Mouse (Mus musculus) testis, adult 2 months (tissue): ENCODE data around the gene Apopt1. TPM values are rescaled to one million over a fixed set of nuclear protein-coding genes. Genes with fewer than 3 reads are reported as not detected.

ENCODE experiments used
- H3K27ac ChIP-seq: fragments of 200-500 bp; 2 replicates; pipeline ENCODE4 v1.5.1; 2012; ENCODE audit warnings: low read depth, low read length; ENCODE audit not compliant: control insufficient read depth, insufficient read depth
- H3K27me3 ChIP-seq: fragments of 200-500 bp; 2 replicates; pipeline ENCODE4 v1.6.1; 2012; ENCODE audit warnings: mild to moderate bottlenecking, low read length, moderate library complexity; ENCODE audit not compliant: control insufficient read depth, insufficient read depth
- H3K36me3 ChIP-seq: fragments of 200-500 bp; 2 replicates; pipeline ENCODE4 v1.6.1; 2012; ENCODE audit warnings: mild to moderate bottlenecking, low read length; ENCODE audit not compliant: control insufficient read depth, insufficient read depth
- H3K4me1 ChIP-seq: fragments of 200-500 bp; 2 replicates; pipeline ENCODE4 v1.6.1; 2012; ENCODE audit warnings: low read length; ENCODE audit not compliant: control insufficient read depth, insufficient read depth
- H3K4me3 ChIP-seq: fragments of 200-500 bp; 2 replicates; pipeline ENCODE4 v1.5.1; 2012; ENCODE audit warnings: low read depth, mild to moderate bottlenecking, low read length, moderate library complexity, mixed read lengths; ENCODE audit not compliant: control insufficient read depth
- CTCF ChIP-seq: fragments of 200-500 bp; IDR thresholded peaks from 2 replicates; pipeline ENCODE4 v1.5.1; 2012; ENCODE audit warnings: low read depth, mild to moderate bottlenecking, inconsistent platforms, low read length, moderate library complexity; ENCODE audit not compliant: control insufficient read depth, insufficient read depth, insufficient replicate concordance
- POLR2A ChIP-seq: fragments of 200-500 bp; IDR thresholded peaks from 2 replicates; pipeline ENCODE4 v1.6.1; 2012; ENCODE audit warnings: low read depth, mild to moderate bottlenecking, inconsistent platforms, low read length, moderate library complexity; ENCODE audit not compliant: control insufficient read depth
- polyA plus RNA-seq: library from polyadenylated mRNA; depleted of rRNA; stranded (reverse); fragments of >200 nt; gene quantifications from 2 replicates; pipeline ENCODE4 v1.2.3, GENCODE M21; 2012

Gene Apopt1
- polyA plus RNA-seq, 1 experiment, result 39.9 TPM

DNA sequence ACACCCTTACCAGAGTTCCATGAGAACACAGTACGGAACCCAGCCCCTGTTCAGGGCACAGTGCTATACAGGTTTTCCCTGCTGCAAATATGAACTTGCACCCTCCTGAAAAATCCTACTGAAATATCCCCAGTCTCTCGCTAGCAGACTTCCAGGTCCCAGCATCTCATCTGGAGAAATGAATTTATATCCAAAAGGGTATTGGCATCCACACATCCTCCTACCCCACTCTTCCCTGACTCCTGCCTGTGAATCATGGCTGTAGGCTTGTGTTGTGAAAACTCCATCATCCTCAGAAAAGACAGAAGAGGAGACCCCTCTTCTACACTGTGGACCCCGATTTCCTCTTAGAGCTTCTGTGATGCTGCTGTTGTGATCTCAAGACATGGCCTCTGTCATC is 37.7 kb downstream of the Apopt1 start:
- Histone ChIP-seq H3K4me3 (no peak overlapping the region), H3K36me3 (no peaks in the 10 kb centered on the region), H3K27me3 (no peaks in the 10 kb centered on the region), H3K4me1 (peaks cover 5% of the 10 kb centered on the region; the same call in 1 of the 2 replicates), H3K27ac (no peak overlapping the region)
- no peak for TF ChIP-seq CTCF
- no peak for TF ChIP-seq POLR2A

DNA sequence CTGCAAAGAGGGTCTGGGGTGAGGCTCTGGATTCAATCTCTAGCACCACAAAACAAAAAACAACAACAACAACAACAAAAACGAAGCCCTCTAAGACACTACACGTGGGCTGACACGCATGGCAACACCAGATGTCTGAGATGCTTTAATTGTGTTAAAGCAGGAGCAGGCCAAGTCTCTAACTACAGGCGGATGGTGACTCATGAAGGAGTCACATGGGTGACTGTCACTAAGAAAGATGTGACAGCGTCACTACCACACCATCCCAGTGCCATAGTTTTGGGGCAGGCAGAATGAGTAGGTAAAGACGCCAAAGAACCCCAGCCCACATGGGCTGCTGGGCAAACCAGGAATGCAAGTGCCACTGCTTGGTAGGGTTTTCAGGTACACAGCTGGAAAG is 39.4 kb downstream of the Apopt1 start:
- no peaks in the 10 kb centered on the region for H3K36me3 ChIP-seq
- no peaks in the 10 kb centered on the region for H3K27me3 ChIP-seq
- no peak overlapping the region for H3K4me3 ChIP-seq
- no peak overlapping the region for H3K27ac ChIP-seq
- TF ChIP-seq CTCF (no peak), POLR2A (no peak)
- H3K4me1 ChIP-seq, result peaks cover 5% of the 10 kb centered on the region; the same call in 1 of the 2 replicates

DNA sequence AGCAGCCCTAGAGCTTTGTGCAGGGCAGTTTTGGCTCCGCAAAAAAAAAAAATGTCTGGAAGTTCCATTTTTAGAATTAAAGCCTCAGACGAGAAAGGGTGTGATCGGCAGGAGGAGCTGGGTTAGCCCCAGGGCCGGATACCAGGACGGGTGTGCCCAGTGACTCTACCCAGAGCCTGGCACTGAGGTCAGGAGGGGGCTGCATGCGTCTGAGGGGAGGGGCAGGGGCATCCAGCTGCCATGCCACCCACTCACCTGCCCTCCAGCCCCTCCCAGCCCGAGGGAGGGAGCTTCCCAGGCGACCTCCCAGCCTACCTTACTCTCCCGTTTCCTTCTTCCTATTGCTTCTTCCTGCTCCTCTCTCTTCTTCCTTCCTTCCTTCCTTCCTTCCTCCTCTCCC is 40.3 kb downstream of the Apopt1 start:
- peaks cover 12% of the 10 kb centered on the region for H3K4me1 ChIP-seq
- no peak for TF ChIP-seq CTCF
- no peak for TF ChIP-seq POLR2A

DNA sequence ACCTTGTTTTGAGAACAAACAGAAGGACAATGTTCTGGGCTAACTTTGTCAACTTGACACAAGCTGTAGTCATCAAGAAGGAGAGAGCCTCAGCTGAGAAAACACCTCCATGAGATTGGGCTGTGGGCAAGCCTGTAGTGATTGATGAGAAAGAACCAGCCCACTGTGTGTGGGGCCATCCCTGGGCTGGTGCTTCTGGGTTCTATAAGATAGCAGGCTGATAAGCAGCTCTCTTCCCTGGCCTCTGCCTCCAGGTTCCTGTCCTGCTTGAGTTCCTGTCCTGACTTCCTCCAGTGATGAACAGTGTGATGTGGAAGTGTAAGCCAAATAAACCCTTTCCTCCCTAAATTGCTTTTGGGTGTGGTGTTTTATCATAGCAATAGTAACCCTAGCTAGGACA is 41.6 kb downstream of the Apopt1 start:
- Histone ChIP-seq H3K4me1 (peaks cover 21% of the 10 kb centered on the region), H3K36me3 (no peaks in the 10 kb centered on the region), H3K27ac (no peak overlapping the region), H3K27me3 (no peaks in the 10 kb centered on the region), H3K4me3 (no peak overlapping the region)
- no peak for TF ChIP-seq POLR2A

More for the DNA sequence above, 40.3 kb downstream of the Apopt1 start:
- H3K36me3 ChIP-seq, result no peaks in the 10 kb centered on the region
- H3K27ac ChIP-seq, result no peak overlapping the region
- H3K4me3 ChIP-seq, result no peak overlapping the region
- no peaks in the 10 kb centered on the region for H3K27me3 ChIP-seq

DNA sequence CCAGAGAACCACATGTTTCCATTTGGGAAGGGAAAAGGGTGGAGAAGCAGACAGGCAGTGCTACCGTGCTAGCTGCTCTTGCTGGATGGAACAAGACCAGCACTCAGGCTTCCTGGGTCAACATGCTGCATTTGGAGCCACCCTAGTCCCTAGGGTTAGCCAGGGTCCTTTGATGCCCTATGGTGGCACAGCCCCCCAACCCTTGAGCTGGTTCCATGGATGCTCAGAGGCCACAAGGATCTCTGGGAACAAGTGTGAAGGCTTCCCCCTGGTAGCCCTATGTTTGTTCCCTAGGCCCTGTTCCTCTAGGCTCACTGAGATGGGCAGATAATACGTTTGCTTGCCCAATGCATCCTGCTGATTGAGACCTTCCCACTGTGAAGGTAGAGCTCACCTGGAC is 42.2 kb downstream of the Apopt1 start:
- peaks cover 23% of the 10 kb centered on the region for H3K4me1 ChIP-seq
- no peak overlapping the region for H3K4me3 ChIP-seq
- TF ChIP-seq POLR2A (no peak), CTCF (no peak)
- H3K27ac ChIP-seq, result no peak overlapping the region
- H3K27me3 ChIP-seq, result no peaks in the 10 kb centered on the region
- no peaks in the 10 kb centered on the region for H3K36me3 ChIP-seq

DNA sequence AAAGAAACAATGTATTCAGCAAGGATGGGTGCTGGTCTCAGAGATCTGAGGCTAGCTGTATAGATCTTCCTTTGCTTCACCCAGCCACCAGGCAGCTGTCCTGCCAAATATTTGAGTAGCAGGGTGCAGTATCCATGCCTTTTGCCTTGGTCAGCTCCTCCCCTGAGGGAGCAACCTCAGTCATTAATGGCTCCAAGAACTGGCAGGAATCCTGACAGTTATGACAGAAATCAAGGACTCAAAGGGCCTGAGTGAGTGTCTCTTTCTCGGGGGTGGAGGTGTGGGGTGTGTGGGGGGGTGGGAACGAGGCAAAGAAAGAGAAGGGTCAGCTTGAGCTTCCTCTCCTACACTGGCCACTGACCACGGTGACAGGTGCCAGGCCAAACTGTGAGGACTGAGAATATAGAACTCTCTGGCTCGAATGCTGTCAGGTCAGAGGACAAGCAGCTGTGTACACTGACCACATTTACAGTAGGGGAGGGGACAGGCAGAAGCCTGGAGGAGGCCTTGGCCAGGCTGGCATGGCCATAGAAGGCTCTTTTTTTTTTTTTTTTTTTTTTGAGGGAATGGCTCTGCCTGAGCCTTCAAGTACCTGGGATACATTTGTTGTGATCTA is 43.1 kb downstream of the Apopt1 start:
- H3K4me3 ChIP-seq, result no peak overlapping the region

DNA sequence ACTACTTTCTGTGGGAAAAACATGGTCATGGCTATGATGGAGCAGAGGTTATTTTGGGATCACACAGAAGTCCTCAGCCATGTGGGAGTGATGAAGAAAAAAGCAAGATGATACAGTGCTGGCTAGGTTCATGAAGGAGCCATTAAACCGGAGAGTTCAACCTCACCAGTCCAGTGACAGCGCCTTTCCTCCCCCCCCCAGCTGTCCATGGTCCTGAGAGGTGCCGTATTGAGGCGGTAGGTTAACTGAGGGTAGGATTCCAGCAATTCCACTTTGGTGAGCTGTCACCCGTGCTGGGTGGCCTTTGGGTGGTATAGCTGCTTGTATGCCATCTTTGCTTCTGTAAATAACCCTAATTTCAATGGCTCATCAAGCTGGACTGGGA is 43.6 kb downstream of the Apopt1 start:
- no peak for TF ChIP-seq POLR2A
- no peak for TF ChIP-seq CTCF
- Histone ChIP-seq H3K36me3 (no peaks in the 10 kb centered on the region), H3K27ac (no peak overlapping the region), H3K4me3 (no peak overlapping the region), H3K4me1 (peaks cover 23% of the 10 kb centered on the region), H3K27me3 (no peaks in the 10 kb centered on the region)

More for the DNA sequence above, 43.1 kb downstream of the Apopt1 start:
- Histone ChIP-seq H3K27me3 (no peaks in the 10 kb centered on the region), H3K36me3 (no peaks in the 10 kb centered on the region), H3K4me1 (peaks cover 23% of the 10 kb centered on the region), H3K27ac (no peak overlapping the region)
- TF ChIP-seq POLR2A, result no peak
- TF ChIP-seq CTCF, result no peak

DNA sequence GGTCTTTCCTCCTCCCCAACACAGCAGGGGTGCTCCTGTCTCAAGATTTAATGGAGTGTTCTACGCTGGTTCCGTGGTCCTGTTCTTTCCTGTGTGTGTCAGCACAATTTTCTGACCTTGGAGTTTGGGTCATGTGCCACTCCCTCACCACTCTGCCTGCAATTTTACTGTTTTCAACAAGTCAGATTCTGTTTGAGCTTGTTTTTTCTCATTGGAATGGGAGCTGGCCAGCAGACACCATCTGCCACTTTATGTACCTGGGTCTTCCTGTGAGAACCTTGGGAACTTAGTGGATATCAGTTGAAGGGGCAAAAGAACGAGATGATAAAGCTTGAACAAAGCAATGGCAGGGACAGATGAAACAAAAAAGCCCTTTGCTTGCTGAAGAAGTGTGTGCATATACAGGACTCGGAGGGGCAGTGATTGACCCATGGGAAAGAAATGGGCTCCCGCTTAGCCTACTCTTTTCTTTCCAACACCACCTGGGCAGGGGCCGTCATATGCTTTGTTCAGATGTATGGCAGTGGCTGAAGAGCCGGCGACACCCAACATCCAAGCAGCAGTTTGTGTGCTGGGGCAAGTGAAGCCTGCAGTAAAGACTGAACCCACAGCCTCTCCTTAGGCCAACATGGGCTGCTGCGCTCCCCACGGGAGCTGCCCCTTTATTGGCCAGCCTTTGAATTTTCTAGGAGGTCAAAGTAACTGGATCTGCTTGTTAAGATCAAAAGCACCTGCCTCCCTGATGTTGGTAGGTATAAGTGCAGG is 44.7 kb downstream of the Apopt1 start:
- TF ChIP-seq POLR2A, result no peak
- TF ChIP-seq CTCF, result no peak
- peak overlapping the region; percentile 93 for H3K4me3 ChIP-seq
- H3K36me3 ChIP-seq, result no peaks in the 10 kb centered on the region
- no peak overlapping the region for H3K27ac ChIP-seq
- H3K4me1 ChIP-seq, result peaks cover 23% of the 10 kb centered on the region
- H3K27me3 ChIP-seq, result no peaks in the 10 kb centered on the region
